Mouse (Mus musculus): ENCODE results near the gene Ssbp2. TPM values are rescaled to one million over a fixed set of nuclear protein-coding genes. Genes with fewer than 3 reads are reported as not detected.

The Ssbp2 gene
- 84.3 and 86.9 TPM in 2 replicates for polyA plus RNA-seq (2015; fragmentation: Nextera tagmentation; extraction: Ambion mirVana)

DNA sequence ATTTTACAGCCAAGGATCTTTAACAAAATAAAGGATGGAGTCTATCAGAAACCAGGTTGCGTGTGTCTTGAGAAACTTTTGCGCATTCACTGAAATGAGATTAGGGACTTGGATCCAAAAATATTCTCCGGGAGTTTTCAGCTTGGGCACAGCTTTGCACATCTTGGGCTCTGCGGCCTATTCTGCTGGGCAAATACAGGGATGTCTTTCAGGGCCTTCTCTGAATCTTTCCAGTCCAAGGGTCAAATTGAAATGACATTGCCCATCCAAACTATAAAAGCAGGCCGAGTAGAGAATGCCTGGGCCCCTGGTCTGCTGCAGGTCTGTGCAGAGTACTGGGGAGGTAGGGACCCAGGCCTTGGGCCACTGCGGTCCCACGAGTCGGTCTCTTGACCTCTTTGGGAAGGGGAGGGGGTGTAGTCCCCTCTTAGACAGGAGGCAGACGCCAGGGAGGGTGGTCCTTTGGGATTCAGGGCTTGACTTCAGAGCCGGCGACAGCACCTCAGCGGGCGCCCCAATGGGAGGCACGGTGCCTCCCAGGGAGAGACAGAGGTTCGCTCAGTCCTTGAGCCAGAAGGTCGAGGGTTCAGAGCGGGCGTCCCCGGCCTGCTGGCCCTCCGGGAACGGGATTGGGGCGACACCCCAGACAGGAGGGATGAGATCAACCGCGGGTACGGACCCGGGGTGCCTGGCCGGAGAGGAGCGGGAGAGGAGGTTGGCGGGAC is at the start of gene Ssbp2:
Ssbp2 (plus strand) TSS at position 388 of the 725 bp plus-strand sequence.

DNA sequence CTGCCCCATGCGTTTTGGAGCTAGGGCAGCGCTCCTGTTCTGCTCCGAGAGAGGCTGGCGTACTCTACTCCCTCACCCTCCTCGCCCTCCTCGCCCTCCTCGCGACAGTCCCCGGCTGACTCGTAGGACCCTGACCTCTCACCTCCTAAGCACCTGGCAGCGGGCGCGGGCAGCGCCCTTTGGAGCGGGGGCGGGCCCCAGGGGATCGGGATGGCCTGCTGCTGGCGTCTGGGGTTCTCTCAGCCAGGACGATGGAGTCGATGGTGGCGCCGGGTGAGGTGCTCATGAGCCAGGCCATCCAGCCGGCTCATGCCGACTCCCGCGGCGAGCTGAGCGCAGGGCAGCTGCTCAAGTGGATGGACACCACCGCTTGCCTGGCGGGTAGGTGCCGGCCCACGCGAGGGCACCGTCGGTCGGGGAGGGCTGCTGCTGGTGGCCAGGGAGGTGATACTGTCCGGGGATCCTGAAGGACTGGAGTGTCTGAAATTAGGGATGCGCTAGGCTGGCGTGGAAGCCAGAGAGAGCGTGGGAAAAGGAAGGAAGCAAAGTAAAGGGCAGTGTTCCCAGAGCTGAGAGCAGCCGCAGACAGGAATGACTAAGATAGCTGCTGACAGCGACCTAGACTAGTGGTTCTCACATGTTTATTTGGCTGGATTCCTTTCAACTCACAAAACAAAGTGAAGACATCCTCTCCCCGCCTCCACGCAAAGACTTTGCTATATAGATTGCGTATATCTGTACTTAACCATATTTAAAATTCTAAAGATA is 281.4 kb downstream of the Ssbp2 start, which contains the start of gene Acot12:
Acot12 (plus strand) TSS at position 233 of the 768 bp plus-strand sequence.

Other genes starting within 250 kb of the Ssbp2 start
- gene Atg10, start 236.3 kb upstream of the Ssbp2 start, polyA plus RNA-seq (2015; fragmentation: Nextera tagmentation; extraction: Ambion mirVana) = 7.0 and 9.0 TPM in 2 replicates